Mouse (Mus musculus) liver, adult 2 months (tissue): ENCODE measurements around the gene Tril. TPM values are rescaled to one million over a fixed set of nuclear protein-coding genes. Genes with fewer than 3 reads are reported as not detected.
A peak's percentile ranks its signal among the peaks of the same experiment; 100 is the strongest.

Experiments used
- DNase-seq: peaks from one replicate; pipeline ENCODE4 v3.0.0-alpha.2; 2011; ENCODE audit warnings: low read depth, low spot score; ENCODE audit errors: extremely low read depth
- H3K27ac ChIP-seq: fragments of 200-500 bp; replicated peaks from 2 replicates; pipeline ENCODE4 v1.5.1; 2012; ENCODE audit warnings: low read depth, mild to moderate bottlenecking, control low read depth, inconsistent platforms, low read length; ENCODE audit not compliant: insufficient read depth
- H3K27me3 ChIP-seq: fragments of 200-500 bp; 2 replicates; pipeline ENCODE4 v1.6.1; 2012; ENCODE audit warnings: mild to moderate bottlenecking, moderate library complexity, low read length, inconsistent platforms; ENCODE audit not compliant: control insufficient read depth, insufficient read depth
- H3K36me3 ChIP-seq: fragments of 200-500 bp; 2 replicates; pipeline ENCODE4 v1.6.1; 2012; ENCODE audit warnings: low read length, inconsistent platforms; ENCODE audit not compliant: control insufficient read depth, insufficient read depth
- H3K4me1 ChIP-seq: fragments of 200-500 bp; 2 replicates; pipeline ENCODE4 v1.6.1; 2011; ENCODE audit warnings: low read length; ENCODE audit not compliant: control insufficient read depth, insufficient read depth
- H3K4me3 ChIP-seq: fragments of 200-500 bp; 2 replicates; pipeline ENCODE4 v1.5.1; 2011; ENCODE audit warnings: low read depth, mild to moderate bottlenecking, control low read depth, low read length, moderate library complexity; ENCODE audit not compliant: insufficient read depth
- H3K79me2 ChIP-seq: fragments of 200-500 bp; 2 replicates; pipeline ENCODE4 v1.6.1; 2012; ENCODE audit warnings: inconsistent platforms, mild to moderate bottlenecking, low read length, moderate library complexity; ENCODE audit not compliant: control insufficient read depth, insufficient read depth
- H3K9ac ChIP-seq: fragments of 200-500 bp; 2 replicates; pipeline ENCODE4 v1.6.1; 2012; ENCODE audit warnings: low read depth, mild to moderate bottlenecking, control low read depth, inconsistent platforms, low read length
- CTCF ChIP-seq: fragments of 200-500 bp; IDR thresholded peaks from 2 replicates; pipeline ENCODE4 v1.5.1; 2011; ENCODE audit warnings: low read depth, low read length, control low read depth
- POLR2A ChIP-seq: fragments of 200-500 bp; IDR thresholded peaks from 2 replicates; pipeline ENCODE4 v1.6.1; 2011; ENCODE audit warnings: low read length, control low read depth; ENCODE audit not compliant: insufficient read depth; ENCODE audit errors: extremely low read depth
- WGBS: fragments of 180-500 bp; shearing (Covaris S2); methylation state at CpG from one replicate; pipeline ENCODE4 v1.1.7; 2018; 5-methylcytosine and 5-hydroxymethylcytosine counted together
- polyA plus RNA-seq: library from polyadenylated mRNA; depleted of rRNA; stranded (reverse); fragments of >200 nt; gene quantifications from 2 replicates; pipeline ENCODE4 v1.2.3, GENCODE M21; 2012
- total RNA-seq: library from RNA; depleted of rRNA; stranded (reverse); fragments of >200 nt; gene quantifications from 2 replicates; pipeline ENCODE4 v1.2.3, GENCODE M21; 2014

Tril gene
- total and polyA plus RNA-seq, 2 experiments: 0.18 to 0.29 TPM

DNA sequence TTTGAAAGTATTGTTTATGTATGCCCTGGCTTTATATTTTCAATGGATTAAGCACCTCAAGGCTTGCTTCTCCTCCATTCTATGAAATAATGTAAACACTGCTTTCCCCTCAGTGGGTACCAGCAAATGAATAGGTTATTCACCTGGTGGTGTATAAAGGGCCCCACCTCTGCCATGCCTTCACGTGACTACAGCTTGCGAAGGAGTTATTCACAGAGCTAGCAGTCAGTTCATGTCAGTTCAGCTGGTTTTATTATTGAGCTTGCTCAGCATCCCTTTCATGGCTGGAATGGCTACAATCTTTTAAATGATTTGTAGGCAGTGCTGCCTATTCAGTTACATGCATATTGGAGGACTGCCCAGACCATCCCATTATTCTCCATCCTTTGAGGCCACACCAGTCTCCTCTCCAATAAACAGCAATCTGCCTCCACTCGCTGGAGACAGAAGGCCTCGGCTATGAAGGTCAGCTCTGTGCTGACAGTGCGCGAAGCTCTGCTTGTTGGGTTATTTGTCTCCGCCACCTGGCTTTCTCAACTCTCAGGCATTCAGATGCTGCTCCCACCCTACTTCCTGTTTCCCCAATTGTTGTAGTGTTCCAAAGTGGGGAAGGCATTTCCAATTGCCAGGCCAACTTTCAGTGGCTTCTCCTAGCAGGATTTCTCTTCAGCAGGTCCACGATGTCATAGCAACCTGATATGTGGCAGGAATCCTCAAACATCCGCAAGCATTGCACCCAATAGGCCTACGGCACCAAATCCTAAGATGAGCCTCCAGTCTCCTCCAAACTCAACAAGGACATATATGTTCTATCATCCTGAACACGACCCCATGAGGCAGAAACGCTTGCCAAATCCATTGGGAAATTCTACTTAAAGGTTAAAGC, 34.6 kb upstream of the Tril start:
- DNase-seq: no peak
- Histone ChIP-seq H3K9ac (no peak overlapping the region), H3K27ac (no peak overlapping the region), H3K4me3 (no peak overlapping the region), H3K36me3 (no peaks in the 10 kb centered on the region), H3K4me1 (0 out of 2 replicates have a peak, but pooled peaks cover 2% of the 10 kb centered on the region), H3K27me3 (no peaks in the 10 kb centered on the region), H3K79me2 (no peaks in the 10 kb centered on the region)
- TF ChIP-seq CTCF (no peak), POLR2A (no peak)
- 89% methylated on average over 12 of the region's 12 CpGs for WGBS

DNA sequence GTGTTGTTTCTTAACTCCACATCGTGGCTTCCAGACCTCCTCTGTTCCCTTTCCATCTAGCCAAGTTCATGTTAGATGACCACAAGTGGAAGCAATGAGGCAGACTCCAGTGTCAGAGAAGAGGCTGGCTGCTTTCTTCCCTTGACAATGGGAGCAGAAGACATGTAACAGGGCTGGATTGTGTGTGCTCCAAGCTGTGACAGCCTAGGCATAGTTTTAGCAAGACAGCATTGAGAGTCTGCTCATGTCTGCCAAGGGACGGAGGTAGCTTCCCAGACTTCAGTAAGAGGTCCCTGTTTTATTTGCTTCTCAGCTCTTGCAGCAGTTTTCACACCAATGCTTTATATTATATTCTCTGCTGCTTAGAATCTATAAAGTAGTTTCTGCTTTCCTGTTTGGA, 33.6 kb upstream of the Tril start:
- WGBS: 88% methylated on average over 2 of the region's 2 CpGs
- DNase-seq: no peak

DNA sequence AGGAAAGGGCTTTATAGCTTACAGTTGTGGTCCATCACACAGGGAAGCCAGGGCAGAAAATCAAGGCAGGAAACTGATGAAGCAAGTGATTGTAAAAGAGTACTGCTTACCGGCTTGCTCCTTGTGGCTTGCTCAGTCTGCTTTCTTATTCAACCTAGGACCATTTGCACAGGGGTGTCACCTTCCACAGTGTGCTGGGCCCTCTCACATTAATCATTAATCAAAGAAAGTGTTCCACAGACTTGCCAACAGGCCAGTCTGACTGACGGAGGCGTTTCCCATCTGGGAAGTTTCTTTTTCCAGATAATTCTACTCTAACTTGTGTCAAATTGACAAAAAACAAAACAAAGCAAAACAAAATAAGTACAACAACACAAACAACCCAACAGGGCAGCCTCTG, 32.9 kb upstream of the Tril start:
- 15% methylated on average over 3 of the region's 3 CpGs for WGBS
- no peak for TF ChIP-seq POLR2A
- no peak for TF ChIP-seq CTCF
- H3K9ac ChIP-seq: no peak overlapping the region
- no peaks in the 10 kb centered on the region for H3K27me3 ChIP-seq
- no peaks in the 10 kb centered on the region for H3K36me3 ChIP-seq
- 0 out of 2 replicates have a peak, but pooled peaks cover 2% of the 10 kb centered on the region for H3K4me1 ChIP-seq
- H3K4me3 ChIP-seq: no peak overlapping the region
- DNase-seq: peak; percentile 37
- no peaks in the 10 kb centered on the region for H3K79me2 ChIP-seq
- no peak overlapping the region for H3K27ac ChIP-seq

More for the DNA sequence above, 33.6 kb upstream of the Tril start:
- Histone ChIP-seq H3K9ac (no peak overlapping the region), H3K79me2 (no peaks in the 10 kb centered on the region), H3K27ac (no peak overlapping the region), H3K27me3 (no peaks in the 10 kb centered on the region), H3K4me3 (no peak overlapping the region), H3K36me3 (no peaks in the 10 kb centered on the region), H3K4me1 (0 out of 2 replicates have a peak, but pooled peaks cover 2% of the 10 kb centered on the region)
- no peak for TF ChIP-seq POLR2A
- no peak for TF ChIP-seq CTCF

DNA sequence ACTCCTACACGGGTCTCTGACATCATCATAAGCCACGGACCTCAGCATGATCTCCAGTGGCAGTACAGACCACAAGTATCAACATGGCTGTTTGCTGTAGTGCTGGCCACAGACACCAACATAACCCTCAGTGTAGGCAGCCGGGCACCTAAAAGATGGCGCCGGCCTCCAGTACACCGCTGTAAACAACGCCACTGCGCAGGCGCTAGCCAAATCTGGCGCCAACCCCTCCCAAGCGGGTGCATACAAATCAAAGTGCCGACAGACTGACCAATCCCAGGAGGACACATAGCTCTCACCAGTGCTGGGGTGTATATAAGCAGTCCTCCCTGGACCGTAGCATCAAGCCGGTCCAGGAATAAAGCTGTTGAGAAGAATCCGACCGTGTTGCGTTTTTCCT, 24.0 kb upstream of the Tril start:
- H3K9ac ChIP-seq: no peak overlapping the region
- H3K79me2 ChIP-seq: no peaks in the 10 kb centered on the region
- no peaks in the 10 kb centered on the region for H3K27me3 ChIP-seq
- no peaks in the 10 kb centered on the region for H3K36me3 ChIP-seq
- no peaks in the 10 kb centered on the region for H3K4me1 ChIP-seq
- no peak for DNase-seq
- H3K4me3 ChIP-seq: no peak overlapping the region
- TF ChIP-seq CTCF: no peak
- TF ChIP-seq POLR2A: no peak
- WGBS: 94% methylated on average over 17 of the region's 17 CpGs
- no peak overlapping the region for H3K27ac ChIP-seq

DNA sequence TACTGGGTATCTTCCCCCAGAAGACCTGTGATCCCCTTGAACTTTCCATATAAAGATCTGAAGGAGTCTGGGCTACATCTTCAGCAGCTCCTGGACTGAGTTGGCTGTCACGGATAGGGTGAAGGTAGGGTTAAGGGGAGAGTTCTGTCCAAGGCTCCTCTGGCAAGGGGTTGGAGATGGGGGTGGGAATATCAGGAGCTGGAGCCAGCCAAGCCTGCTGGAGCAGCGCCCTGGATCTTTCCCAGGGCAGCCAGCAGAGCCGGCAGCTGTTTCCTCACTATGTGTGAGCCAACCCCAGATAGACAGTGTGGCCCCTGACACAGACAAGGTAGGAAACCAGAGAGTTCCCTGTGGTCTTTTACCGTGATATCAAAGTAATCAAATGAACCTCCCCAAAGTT, 4.6 kb upstream of the Tril start:
- Histone ChIP-seq H3K4me1 (no peaks in the 10 kb centered on the region), H3K27ac (no peak overlapping the region), H3K4me3 (no peak overlapping the region), H3K79me2 (no peaks in the 10 kb centered on the region), H3K27me3 (peaks cover 7% of the 10 kb centered on the region), H3K9ac (no peak overlapping the region), H3K36me3 (no peaks in the 10 kb centered on the region)
- DNase-seq: no peak
- WGBS: 49% methylated on average over 4 of the region's 4 CpGs
- TF ChIP-seq CTCF (no peak), POLR2A (no peak)

DNA sequence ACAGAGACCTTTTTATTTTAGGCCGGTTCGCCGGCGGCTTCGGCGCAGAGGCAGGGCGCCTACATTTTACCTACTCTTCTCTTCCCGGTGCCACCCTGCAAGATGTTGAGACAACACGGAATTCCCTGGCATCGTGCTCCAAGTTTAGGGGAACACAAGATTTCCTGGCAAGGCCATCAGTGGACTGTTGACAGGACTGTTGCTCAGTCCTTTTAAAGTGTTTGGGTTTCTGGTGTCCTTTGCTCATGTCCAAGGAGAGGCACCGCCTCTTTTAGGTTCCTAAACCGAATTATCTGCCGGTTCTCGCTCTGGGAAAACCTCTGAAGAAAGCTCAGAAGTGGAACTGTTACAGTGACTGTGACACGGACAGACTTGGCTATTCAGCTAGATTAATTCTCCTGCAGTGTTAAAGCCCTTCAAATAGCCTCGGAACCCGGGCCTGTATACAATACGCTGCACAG, 441 bp upstream of the Tril start:
- Histone ChIP-seq H3K27ac (no peak overlapping the region), H3K27me3 (peaks cover 31% of the 10 kb centered on the region), H3K4me3 (peak overlapping the region; percentile 46; the same call in 1 of the 2 replicates), H3K79me2 (no peaks in the 10 kb centered on the region), H3K4me1 (peaks cover 4% of the 10 kb centered on the region; the same call in 1 of the 2 replicates), H3K36me3 (no peaks in the 10 kb centered on the region), H3K9ac (no peak overlapping the region)
- TF ChIP-seq POLR2A: no peak
- TF ChIP-seq CTCF: no peak
- DNase-seq: no peak
- 5% methylated on average over 18 of the region's 18 CpGs for WGBS
